Mouse (Mus musculus): ENCODE measurements around the gene Slc12a6. TPM values are rescaled to one million over a fixed set of nuclear protein-coding genes. Genes with fewer than 3 reads are reported as not detected.

Slc12a6 gene
- polyA plus RNA-seq, 1 experiment from 2014 or later, result 26.9 TPM

- Histone ChIP-seq H3K4me1 (ENCODE audit: control insufficient read depth, insufficient read depth, low read length) (no peaks in the 10 kb centered on the region), H3K27me3 (ENCODE audit: control insufficient read depth, insufficient read depth, low read length) (no peaks in the 10 kb centered on the region), H3K9ac (replicated peaks; ENCODE audit: low read depth, low read length) (no peak overlapping the region), H3K4me2 (ENCODE audit: low read depth, low read length) (no peak overlapping the region), H3K4me3 (ENCODE audit: low read depth, low read length) (no peak overlapping the region), H3K36me3 (ENCODE audit: control insufficient read depth, insufficient read depth, low read length) (no peaks in the 10 kb centered on the region), H3K27ac (ENCODE audit: low read depth, low read length) (no peak overlapping the region), H3K9me3 (ENCODE audit: control insufficient read depth, low read length) (no peaks in the 10 kb centered on the region)
- no peak for ATAC-seq (ENCODE audit: low read depth)
- 79% methylated on average over 4 of the region's 4 CpGs for WGBS
Measured at GRCm38 (mm10) chr2:112332051-112332898, 66.7 kb downstream of the Slc12a6 start.

DNA sequence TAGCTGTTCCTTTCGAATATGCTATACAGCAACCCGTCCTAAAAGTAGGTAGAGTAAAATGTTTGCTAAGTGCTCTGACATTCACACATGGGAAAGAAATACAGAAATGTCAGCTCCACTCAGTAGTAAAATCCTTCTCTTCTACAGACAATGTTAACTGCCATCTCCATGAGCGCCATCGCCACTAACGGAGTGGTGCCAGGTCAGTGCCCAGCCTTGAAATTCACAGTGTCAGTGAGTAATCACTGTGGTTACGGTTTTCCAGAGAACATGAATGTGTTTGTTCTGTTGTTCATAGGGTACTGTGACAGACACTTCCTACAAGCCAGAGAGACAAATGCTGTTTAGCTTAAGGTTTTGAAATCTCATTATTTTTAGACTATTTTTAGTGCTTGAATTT is 71.6 kb downstream of the Slc12a6 start:
- no peak overlapping the region for H3K27ac ChIP-seq (ENCODE audit: low read depth, low read length)
- H3K4me1 ChIP-seq (ENCODE audit: control insufficient read depth, insufficient read depth, low read length), result no peaks in the 10 kb centered on the region
- no peak overlapping the region for H3K4me2 ChIP-seq (ENCODE audit: low read depth, low read length)
- H3K27me3 ChIP-seq (ENCODE audit: control insufficient read depth, insufficient read depth, low read length), result no peaks in the 10 kb centered on the region
- H3K36me3 ChIP-seq (ENCODE audit: control insufficient read depth, insufficient read depth, low read length), result peaks cover 8% of the 10 kb centered on the region; the same call in 1 of the 2 replicates
- no peak for ATAC-seq (ENCODE audit: low read depth)
- H3K4me3 ChIP-seq (ENCODE audit: low read depth, low read length), result no peak overlapping the region
- no peaks in the 10 kb centered on the region for H3K9me3 ChIP-seq (ENCODE audit: control insufficient read depth, low read length)
- 94% methylated on average over 6 of the region's 6 CpGs for WGBS
- H3K9ac ChIP-seq (replicated peaks; ENCODE audit: low read depth, low read length), result no peak overlapping the region

- Histone ChIP-seq H3K4me1 (ENCODE audit: control insufficient read depth, insufficient read depth, low read length) (no peaks in the 10 kb centered on the region), H3K4me2 (ENCODE audit: low read depth, low read length) (no peak overlapping the region), H3K27ac (ENCODE audit: low read depth, low read length) (no peak overlapping the region), H3K9me3 (ENCODE audit: control insufficient read depth, low read length) (no peaks in the 10 kb centered on the region), H3K4me3 (ENCODE audit: low read depth, low read length) (no peak overlapping the region), H3K27me3 (ENCODE audit: control insufficient read depth, insufficient read depth, low read length) (no peaks in the 10 kb centered on the region), H3K9ac (replicated peaks; ENCODE audit: low read depth, low read length) (no peak overlapping the region), H3K36me3 (ENCODE audit: control insufficient read depth, insufficient read depth, low read length) (peaks cover 16% of the 10 kb centered on the region; the same call in 1 of the 2 replicates)
- 91% methylated on average over 2 of the region's 2 CpGs for WGBS
- ATAC-seq (ENCODE audit: low read depth), result no peak
Measured at GRCm38 (mm10) chr2:112339736-112340135, 74.1 kb downstream of the Slc12a6 start.

DNA sequence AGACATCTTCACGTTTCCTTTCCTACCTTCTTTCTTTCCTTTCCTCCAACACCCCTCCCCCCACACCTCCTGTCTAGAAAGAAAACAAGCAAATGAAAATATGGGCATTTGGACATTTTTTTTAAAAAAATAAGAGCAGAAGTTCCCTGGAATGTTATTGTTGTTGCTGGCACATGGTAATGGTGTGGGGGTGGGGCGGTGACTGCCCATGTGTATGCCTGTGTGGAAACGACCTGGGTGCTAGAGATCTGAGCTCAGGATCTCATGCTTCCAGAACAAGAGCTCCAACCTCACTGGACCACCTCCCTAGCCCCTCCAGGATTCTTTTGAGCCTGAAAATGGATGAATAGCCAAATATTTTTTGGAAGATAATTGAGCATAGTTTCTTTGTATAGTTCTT is 75.5 kb downstream of the Slc12a6 start:
- H3K9me3 ChIP-seq (ENCODE audit: control insufficient read depth, low read length), result no peaks in the 10 kb centered on the region
- 79% methylated on average over 3 of the region's 3 CpGs for WGBS
- no peak for ATAC-seq (ENCODE audit: low read depth)
- no peaks in the 10 kb centered on the region for H3K4me1 ChIP-seq (ENCODE audit: control insufficient read depth, insufficient read depth, low read length)
- no peaks in the 10 kb centered on the region for H3K27me3 ChIP-seq (ENCODE audit: control insufficient read depth, insufficient read depth, low read length)
- H3K4me2 ChIP-seq (ENCODE audit: low read depth, low read length), result no peak overlapping the region
- peaks cover 16% of the 10 kb centered on the region; the same call in 1 of the 2 replicates for H3K36me3 ChIP-seq (ENCODE audit: control insufficient read depth, insufficient read depth, low read length)
- H3K27ac ChIP-seq (ENCODE audit: low read depth, low read length), result no peak overlapping the region
- H3K4me3 ChIP-seq (ENCODE audit: low read depth, low read length), result no peak overlapping the region
- no peak overlapping the region for H3K9ac ChIP-seq (replicated peaks; ENCODE audit: low read depth, low read length)

DNA sequence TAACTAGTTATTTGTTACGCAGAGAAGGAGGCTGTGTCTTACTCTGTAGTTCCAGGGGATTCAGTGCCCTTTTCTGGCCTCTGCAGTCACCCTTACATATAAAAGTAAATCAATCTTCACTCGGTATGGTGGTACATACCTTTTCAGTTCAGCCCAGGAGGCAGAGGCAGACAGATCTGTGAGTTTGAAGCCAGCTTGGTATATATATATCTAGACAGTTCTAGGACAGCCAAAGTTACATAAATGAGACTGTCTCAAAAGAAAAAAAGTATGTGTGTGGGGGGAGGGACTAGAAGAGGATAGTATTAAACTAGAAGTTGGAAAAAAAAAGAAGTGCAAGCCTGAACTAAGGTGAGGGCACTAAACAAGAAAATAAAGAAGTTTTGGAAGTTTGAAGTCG is 82.6 kb downstream of the Slc12a6 start:
- 89% methylated on average over 3 of the region's 3 CpGs for WGBS
- H3K36me3 ChIP-seq (ENCODE audit: control insufficient read depth, insufficient read depth, low read length), result peaks cover 29% of the 10 kb centered on the region
- H3K4me3 ChIP-seq (ENCODE audit: low read depth, low read length), result no peak overlapping the region
- no peaks in the 10 kb centered on the region for H3K9me3 ChIP-seq (ENCODE audit: control insufficient read depth, low read length)
- H3K9ac ChIP-seq (replicated peaks; ENCODE audit: low read depth, low read length), result no peak overlapping the region
- H3K27me3 ChIP-seq (ENCODE audit: control insufficient read depth, insufficient read depth, low read length), result no peaks in the 10 kb centered on the region
- no peak overlapping the region for H3K4me2 ChIP-seq (ENCODE audit: low read depth, low read length)
- no peaks in the 10 kb centered on the region for H3K4me1 ChIP-seq (ENCODE audit: control insufficient read depth, insufficient read depth, low read length)
- no peak for ATAC-seq (ENCODE audit: low read depth)
- H3K27ac ChIP-seq (ENCODE audit: low read depth, low read length), result no peak overlapping the region

DNA sequence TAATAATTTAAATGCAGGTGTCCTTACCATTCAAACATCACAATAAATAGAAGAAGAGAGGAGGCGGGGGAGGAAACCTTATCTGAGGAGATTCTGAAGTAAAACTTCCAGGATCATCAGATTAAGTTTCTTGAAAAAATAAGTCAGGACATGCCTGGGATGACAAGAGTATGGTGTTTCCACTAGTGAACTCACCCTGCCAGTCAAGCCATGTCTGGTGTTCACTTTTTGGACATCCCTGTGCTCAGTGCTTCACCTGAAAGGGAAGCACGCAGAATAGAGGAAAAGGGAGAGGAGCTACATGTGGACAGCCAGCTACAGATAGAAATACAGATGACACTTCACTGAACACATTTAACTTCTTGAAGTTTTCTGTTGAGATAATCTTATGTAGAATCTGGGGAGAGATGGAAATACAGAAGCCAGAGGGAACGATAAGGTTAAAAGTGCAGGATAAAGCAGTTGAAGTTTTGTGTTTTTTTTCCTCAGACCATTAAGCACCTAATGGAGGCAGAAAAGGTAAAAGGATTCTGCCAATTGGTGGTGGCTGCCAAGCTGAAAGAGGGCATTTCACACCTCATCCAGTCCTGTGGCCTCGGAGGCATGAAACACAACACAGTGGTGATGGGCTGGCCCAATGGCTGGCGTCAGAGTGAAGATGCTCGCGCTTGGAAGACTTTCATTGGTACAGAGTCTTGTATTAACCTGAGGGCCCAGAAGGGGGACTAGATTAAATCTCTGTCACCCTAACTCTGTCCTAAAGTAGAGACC is 88.2 kb downstream of the Slc12a6 start:
- H3K4me1 ChIP-seq (ENCODE audit: control insufficient read depth, insufficient read depth, low read length), result no peaks in the 10 kb centered on the region
- WGBS, result 88% methylated on average over 7 of the region's 7 CpGs
- peaks cover 50% of the 10 kb centered on the region for H3K36me3 ChIP-seq (ENCODE audit: control insufficient read depth, insufficient read depth, low read length)
- no peaks in the 10 kb centered on the region for H3K9me3 ChIP-seq (ENCODE audit: control insufficient read depth, low read length)
- H3K4me2 ChIP-seq (ENCODE audit: low read depth, low read length), result no peak overlapping the region
- no peaks in the 10 kb centered on the region for H3K27me3 ChIP-seq (ENCODE audit: control insufficient read depth, insufficient read depth, low read length)
- no peak overlapping the region for H3K4me3 ChIP-seq (ENCODE audit: low read depth, low read length)
- no peak overlapping the region for H3K9ac ChIP-seq (replicated peaks; ENCODE audit: low read depth, low read length)
- ATAC-seq (ENCODE audit: low read depth), result no peak
- H3K27ac ChIP-seq (ENCODE audit: low read depth, low read length), result no peak overlapping the region

DNA sequence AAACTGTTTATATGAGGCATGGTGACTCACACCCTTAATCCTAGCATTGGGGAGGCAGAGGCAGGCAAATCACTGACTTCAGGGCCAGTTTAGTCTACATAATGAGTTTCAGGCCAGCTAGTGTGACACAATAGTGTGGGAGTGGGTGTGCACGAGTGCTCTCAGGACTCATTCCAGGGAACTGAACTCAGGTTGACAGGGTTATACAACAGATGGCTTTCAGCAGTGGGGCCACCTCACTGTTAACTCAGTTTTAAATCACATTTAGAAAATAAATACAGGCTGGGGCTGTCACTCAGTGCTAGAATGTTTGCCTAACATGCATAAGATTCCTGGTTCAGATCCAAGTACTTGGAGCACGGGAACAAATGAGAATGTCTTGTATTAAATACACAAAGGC is 94.0 kb downstream of the Slc12a6 start:
- Histone ChIP-seq H3K9ac (replicated peaks; ENCODE audit: low read depth, low read length) (no peak overlapping the region), H3K36me3 (ENCODE audit: control insufficient read depth, insufficient read depth, low read length) (peaks cover 56% of the 10 kb centered on the region), H3K9me3 (ENCODE audit: control insufficient read depth, low read length) (no peaks in the 10 kb centered on the region), H3K4me3 (ENCODE audit: low read depth, low read length) (no peak overlapping the region), H3K27me3 (ENCODE audit: control insufficient read depth, insufficient read depth, low read length) (no peaks in the 10 kb centered on the region), H3K4me2 (ENCODE audit: low read depth, low read length) (no peak overlapping the region), H3K27ac (ENCODE audit: low read depth, low read length) (no peak overlapping the region), H3K4me1 (ENCODE audit: control insufficient read depth, insufficient read depth, low read length) (no peaks in the 10 kb centered on the region)
- ATAC-seq (ENCODE audit: low read depth), result no peak
- 81% methylated on average over 2 of the region's 2 CpGs for WGBS

DNA sequence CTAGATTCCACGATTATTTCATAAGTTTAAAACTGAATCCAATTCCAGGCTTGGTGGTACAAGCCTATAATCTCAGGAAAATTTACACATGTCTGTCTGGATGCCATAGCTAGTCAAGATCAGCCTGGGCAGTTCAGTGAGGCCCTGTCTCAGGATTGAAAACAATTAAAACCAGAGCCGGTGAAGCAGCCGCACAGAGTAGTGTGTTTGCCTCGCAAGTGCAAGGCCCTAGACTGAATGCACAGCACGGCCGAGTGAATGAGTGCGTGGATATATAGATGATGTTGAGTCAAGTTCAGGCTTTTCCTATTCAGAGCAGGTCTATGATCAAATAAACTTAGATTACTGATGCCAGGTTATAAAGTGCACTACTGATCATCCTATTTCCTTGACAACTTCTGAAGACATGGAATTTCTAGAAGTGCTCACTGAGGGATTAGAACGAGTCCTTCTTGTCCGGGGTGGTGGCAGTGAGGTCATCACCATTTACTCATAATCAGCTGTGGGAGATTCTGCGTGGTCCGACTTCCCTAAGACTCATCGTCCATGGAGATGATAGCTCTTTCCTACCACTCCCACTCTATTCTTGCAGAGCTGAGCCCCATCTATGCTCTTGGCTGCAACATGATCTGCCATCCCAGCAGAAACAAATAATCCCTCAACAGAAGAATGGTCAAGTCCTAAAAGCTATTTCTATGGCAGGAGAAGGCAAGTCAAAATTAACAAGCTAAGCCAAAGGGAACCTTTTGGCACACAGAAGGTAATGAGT is 94.6 kb downstream of the Slc12a6 start:
- Histone ChIP-seq H3K9ac (replicated peaks; ENCODE audit: low read depth, low read length) (no peak overlapping the region), H3K27me3 (ENCODE audit: control insufficient read depth, insufficient read depth, low read length) (no peaks in the 10 kb centered on the region), H3K9me3 (ENCODE audit: control insufficient read depth, low read length) (no peaks in the 10 kb centered on the region), H3K4me2 (ENCODE audit: low read depth, low read length) (no peak overlapping the region), H3K4me3 (ENCODE audit: low read depth, low read length) (no peak overlapping the region), H3K27ac (ENCODE audit: low read depth, low read length) (no peak overlapping the region), H3K36me3 (ENCODE audit: control insufficient read depth, insufficient read depth, low read length) (peaks cover 56% of the 10 kb centered on the region), H3K4me1 (ENCODE audit: control insufficient read depth, insufficient read depth, low read length) (no peaks in the 10 kb centered on the region)
- WGBS, result 93% methylated on average over 12 of the region's 12 CpGs
- no peak for ATAC-seq (ENCODE audit: low read depth)

Measured in neural tube, embryonic 14.5 days (tissue).